Mouse (Mus musculus): ENCODE results near the gene Lpar2.

GRCm38 (mm10) chr8:69802216-69802615 lies 20.0 kb upstream of the Lpar2 start:
- TF ChIP-seq POLR2A (IDR thresholded peaks at IDR 0.05; ENCODE audit: borderline replicate concordance, insufficient read depth, low read length) (no peak), CTCF (IDR thresholded peaks at IDR 0.05; ENCODE audit: borderline replicate concordance, insufficient read depth, low read depth, low read length) (no peak)

Data from cerebellum, adult 2 months (tissue).